Mouse (Mus musculus) CH12.LX (cell line): ENCODE measurements around the gene Inpp4b. TPM values are rescaled to one million over a fixed set of nuclear protein-coding genes. Genes with fewer than 3 reads are reported as not detected.

ENCODE experiments used
- DNase-seq: peaks from one replicate; pipeline ENCODE4 v3.0.0-alpha.2; 2013; ENCODE audit errors: extremely low read depth
- H3K27ac ChIP-seq: 2 replicates; pipeline ENCODE4 v1.5.1; 2012; ENCODE audit warnings: low read depth, mild to moderate bottlenecking, control low read depth, moderate library complexity; ENCODE audit not compliant: insufficient read depth
- H3K27me3 ChIP-seq: replicated peaks from 2 replicates; pipeline ENCODE3; 2012; ENCODE audit warnings: inconsistent platforms
- H3K36me3 ChIP-seq, 2 experiments: replicated peaks in 1 of 2; 2 replicates each; pipeline versions ENCODE3 to v1.6.1; 2012; ENCODE audit warnings: inconsistent platforms in 1 of 2, low read length in 1 of 2, mild to moderate bottlenecking in 1 of 2, mixed read lengths in 1 of 2, moderate library complexity in 1 of 2; ENCODE audit not compliant: control insufficient read depth in 1 of 2, insufficient read depth in 1 of 2
- H3K4me1 ChIP-seq, 2 experiments: 2 replicates each; pipeline ENCODE4 v1.6.1; 2012; ENCODE audit warnings: inconsistent platforms in 1 of 2, moderate library complexity in 1 of 2; ENCODE audit not compliant: insufficient read depth in 2 of 2, control insufficient read depth in 1 of 2
- H3K4me2 ChIP-seq: 2 replicates; pipeline ENCODE4 v1.6.1; 2012; ENCODE audit warnings: low read depth, mild to moderate bottlenecking, control low read depth; ENCODE audit not compliant: poor library complexity, insufficient read depth, severe bottlenecking
- H3K4me3 ChIP-seq, 3 experiments: fragments of 150-350 bp in 1 of 3; sonication (generic) in 1 of 3; replicated peaks in 1 of 3; 2 replicates each; pipeline versions ENCODE3 to v1.5.1; 2011 to 2012; ENCODE audit warnings: low read depth in 2 of 3, low read length in 2 of 3, mild to moderate bottlenecking in 2 of 3, moderate library complexity in 2 of 3, control low read depth in 1 of 3, improper control_type of control experiment in 1 of 3, inconsistent platforms in 1 of 3, mixed read lengths in 1 of 3; ENCODE audit not compliant: poor library complexity in 1 of 3
- H3K79me2 ChIP-seq: replicated peaks from 2 replicates; pipeline ENCODE4 v1.6.1; 2012; ENCODE audit warnings: mild to moderate bottlenecking, moderate library complexity; ENCODE audit not compliant: control insufficient read depth, poor library complexity, insufficient read depth, severe bottlenecking; ENCODE audit errors: extremely low read depth
- H3K9ac ChIP-seq: 2 replicates; pipeline ENCODE4 v1.6.1; 2012; ENCODE audit warnings: low read depth, mild to moderate bottlenecking, control low read depth, moderate library complexity; ENCODE audit not compliant: insufficient read depth
- H3K9me3 ChIP-seq: replicated peaks from 2 replicates; pipeline ENCODE3; 2012; ENCODE audit warnings: low read length, inconsistent platforms, mixed read lengths
- BHLHE40 ChIP-seq: IDR thresholded peaks from 2 replicates; pipeline ENCODE4 v1.6.1; 2011; ENCODE audit warnings: mild to moderate bottlenecking, low read depth, low read length, improper control_type of control experiment
- CHD2 ChIP-seq: IDR thresholded peaks from 2 replicates; pipeline ENCODE4 v1.6.1; 2011; ENCODE audit warnings: low read length, improper control_type of control experiment
- E2F4 ChIP-seq: IDR thresholded peaks from 2 replicates; pipeline ENCODE4 v1.6.1; 2011; ENCODE audit warnings: low read depth, low read length, improper control_type of control experiment; ENCODE audit not compliant: insufficient replicate concordance
- EP300 ChIP-seq: IDR thresholded peaks from 2 replicates; pipeline ENCODE4 v1.6.1; 2011; ENCODE audit warnings: low read length, improper control_type of control experiment
- ETS1 ChIP-seq: conservative IDR thresholded peaks from 2 replicates; pipeline ENCODE4 v1.6.1; 2012; ENCODE audit warnings: low read depth, mild to moderate bottlenecking, inconsistent platforms, low read length, improper control_type of control experiment, moderate library complexity
- GABPA ChIP-seq: IDR thresholded peaks from 2 replicates; pipeline ENCODE4 v1.6.1; 2012; ENCODE audit warnings: low read depth, low read length, improper control_type of control experiment, inconsistent platforms; ENCODE audit not compliant: insufficient replicate concordance
- HCFC1 ChIP-seq: IDR thresholded peaks from 2 replicates; pipeline ENCODE4 v1.6.1; 2012; ENCODE audit warnings: low read depth, mild to moderate bottlenecking, inconsistent platforms, low read length, improper control_type of control experiment
- JUN ChIP-seq: IDR thresholded peaks from 2 replicates; pipeline ENCODE4 v1.6.1; 2011; ENCODE audit warnings: low read depth, mild to moderate bottlenecking, low read length, improper control_type of control experiment, moderate library complexity; ENCODE audit not compliant: insufficient read depth
- JUND ChIP-seq: conservative IDR thresholded peaks from 2 replicates; pipeline ENCODE4 v1.6.1; 2011; ENCODE audit warnings: low read depth, low read length, improper control_type of control experiment
- MAFK ChIP-seq: IDR thresholded peaks from 2 replicates; pipeline ENCODE4 v1.6.1; 2011; ENCODE audit warnings: low read length, improper control_type of control experiment; ENCODE audit not compliant: insufficient replicate concordance
- NELFE ChIP-seq: IDR thresholded peaks from 2 replicates; pipeline ENCODE4 v1.6.1; 2011; ENCODE audit warnings: low read depth, low read length, improper control_type of control experiment
- NRF1 ChIP-seq: IDR thresholded peaks from 2 replicates; pipeline ENCODE4 v1.6.1; 2014; ENCODE audit warnings: low read depth, mild to moderate bottlenecking, inconsistent platforms, low read length, improper control_type of control experiment, moderate library complexity
- PAX5 ChIP-seq: IDR thresholded peaks from 2 replicates; pipeline ENCODE4 v1.6.1; 2012; ENCODE audit warnings: low read length, inconsistent platforms, mixed read lengths
- POLR2AphosphoS2 ChIP-seq: IDR thresholded peaks from 2 replicates; pipeline ENCODE4 v1.6.1; 2011; ENCODE audit warnings: low read depth, low read length, improper control_type of control experiment
- RAD21 ChIP-seq: IDR thresholded peaks from 2 replicates; pipeline ENCODE4 v1.6.1; 2011; ENCODE audit warnings: low read depth, mild to moderate bottlenecking, low read length, improper control_type of control experiment, moderate library complexity
- SIN3A ChIP-seq: IDR thresholded peaks from 2 replicates; pipeline ENCODE4 v1.6.1; 2012; ENCODE audit warnings: low read length, improper control_type of control experiment, inconsistent platforms
- TCF12 ChIP-seq: IDR thresholded peaks from 2 replicates; pipeline ENCODE4 v1.6.1; 2014; ENCODE audit warnings: low read depth, mild to moderate bottlenecking, inconsistent platforms, low read length, improper control_type of control experiment
- UBTF ChIP-seq: IDR thresholded peaks from 2 replicates; pipeline ENCODE4 v1.6.1; 2012; ENCODE audit warnings: low read depth, mild to moderate bottlenecking, inconsistent platforms, low read length, improper control_type of control experiment, moderate library complexity
- USF1 ChIP-seq: IDR thresholded peaks from 2 replicates; pipeline ENCODE4 v1.6.1; 2014; ENCODE audit warnings: low read depth, mild to moderate bottlenecking, inconsistent platforms, low read length, improper control_type of control experiment
- ZNF384 ChIP-seq: IDR thresholded peaks from 2 replicates; pipeline ENCODE4 v1.6.1; 2012; ENCODE audit warnings: low read depth, low read length, improper control_type of control experiment, inconsistent platforms
- dilution Hi-C: fragments of 300-500 bp; cut with MboI; formaldehyde crosslinking; loops from 2 replicates; pipeline ENCODE4 v1.14.3; 2020; ENCODE audit warnings: low sequenced_read_pairs; ENCODE audit not compliant: extremely low pct_unique_long_range_greater_than_20kb, extremely low pct_ligation_motif_present
- in situ Hi-C: fragments of 300-500 bp; cut with MboI; formaldehyde crosslinking; loops from 3 replicates; pipeline ENCODE4 v1.14.3; 2019; ENCODE audit warnings: low sequenced_read_pairs, low pct_ligation_motif_present, low pct_unique_long_range_greater_than_20kb, mixed read lengths
- polyA plus RNA-seq: library from polyadenylated mRNA; unstranded; fragments of >175 nt; gene quantifications from 2 replicates; pipeline ENCODE4 v1.2.1, GENCODE M21; 2012; ENCODE audit warnings: low read depth; ENCODE audit not compliant: insufficient read length
- total RNA-seq, 2 experiments: library from RNA; depleted of rRNA; stranded (reverse); fragments of 300-350 nt in 1 of 2; fragments of >200 nt in 1 of 2; gene quantifications; 2 replicates each; pipeline ENCODE4 v1.2.3; 2012 to 2014

Inpp4b gene
- total and polyA plus RNA-seq, 3 experiments: 3.0 to 4.9 (median 3.4) TPM

DNA sequence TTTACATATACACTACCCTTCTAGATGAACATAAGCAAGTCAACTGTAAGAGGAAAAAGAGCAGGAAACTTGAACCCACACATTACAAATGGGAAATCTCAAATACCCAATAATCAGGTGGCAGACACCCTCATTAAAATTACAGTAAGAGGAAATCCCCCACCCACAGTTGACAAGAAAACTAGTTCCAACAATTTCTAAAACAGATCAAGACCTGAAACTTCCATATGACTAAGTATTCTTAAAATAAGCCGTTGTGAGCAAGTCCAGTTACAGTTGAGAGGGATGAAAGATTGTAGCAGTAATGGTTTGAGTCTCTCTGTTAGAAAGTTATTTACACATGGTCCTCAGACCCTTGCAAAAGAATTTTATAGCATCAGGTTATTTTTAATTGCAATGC, 480.8 kb downstream of the Inpp4b start (continued):
- TF ChIP-seq UBTF (no peak), MAFK (0 out of 2 replicates have a peak, but pooled peaks have one; percentile 35), PAX5 (no peak), USF1 (no peak)

DNA sequence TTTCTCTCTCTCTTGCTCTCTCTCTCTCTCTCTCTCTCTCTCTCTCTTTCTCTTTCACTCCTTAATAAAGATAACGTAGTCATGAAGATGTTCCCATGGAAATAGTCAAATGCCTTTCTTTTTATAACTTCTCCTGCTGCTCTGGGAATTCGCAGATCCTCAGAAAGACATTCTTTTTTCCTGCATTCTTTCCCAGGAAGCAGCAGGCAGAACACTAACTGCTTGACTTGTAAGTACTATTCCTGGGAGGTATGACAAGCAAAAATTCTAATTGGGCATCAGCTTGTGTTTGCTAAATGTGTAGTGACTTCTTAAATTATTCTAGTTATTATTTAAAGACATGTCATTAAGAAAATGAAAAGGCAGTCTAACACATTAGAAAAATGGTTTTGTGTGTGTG, 482.6 kb downstream of the Inpp4b start:
- in situ Hi-C loops: loop anchor here (25.0 kb wide), 1 partner anchor 763 kb away; no protein-coding TSS in a partner anchor
- Histone ChIP-seq H3K27ac (no peak overlapping the region), H3K27me3 (no peaks in the 10 kb centered on the region), H3K9ac (no peak overlapping the region), H3K79me2 (no peaks in the 10 kb centered on the region), H3K4me2 (no peak overlapping the region), H3K4me1 (peaks cover 6 to 26% of the 10 kb centered on the region in 2 experiments), H3K9me3 (no peaks in the 10 kb centered on the region), H3K4me3 (no peak overlapping the region), H3K36me3 (no peaks in the 10 kb centered on the region)
- no peak for DNase-seq
- no peak for TF ChIP-seq NELFE
- no peak for TF ChIP-seq CHD2
- no peak for TF ChIP-seq BHLHE40
- no peak for TF ChIP-seq EP300
- no peak for TF ChIP-seq NRF1
- TF ChIP-seq PAX5: no peak
- no peak for TF ChIP-seq POLR2AphosphoS2
- TF ChIP-seq SIN3A: no peak
- TF ChIP-seq RAD21: no peak
- TF ChIP-seq HCFC1: no peak
- TF ChIP-seq ZNF384: no peak
- no peak for TF ChIP-seq TCF12
- TF ChIP-seq E2F4: no peak
- TF ChIP-seq ETS1: no peak
- no peak for TF ChIP-seq MAFK
- no peak for TF ChIP-seq JUN
- dilution Hi-C loops: no loop called here

DNA sequence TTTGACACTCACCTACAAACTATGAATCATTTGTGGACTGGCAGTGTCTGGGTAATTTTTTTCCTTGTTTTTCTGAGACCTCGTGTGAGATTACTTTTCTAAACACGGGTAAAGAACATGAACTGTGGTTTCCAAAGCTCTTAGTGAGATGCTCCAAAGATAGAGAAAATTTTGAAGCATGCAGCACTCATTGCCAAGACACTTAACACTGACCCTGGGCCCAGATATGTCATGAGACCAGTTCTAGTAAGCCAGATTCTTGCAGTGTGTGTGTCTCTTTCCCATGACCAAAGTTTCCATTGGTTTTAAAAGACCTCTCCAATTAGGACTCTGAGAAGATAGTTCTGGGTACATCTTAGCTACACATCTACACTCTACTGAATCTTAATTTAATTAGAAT, 484.1 kb downstream of the Inpp4b start:
- Histone ChIP-seq H3K9ac (no peak overlapping the region), H3K27me3 (no peaks in the 10 kb centered on the region), H3K4me1 (peaks cover 6 to 29% of the 10 kb centered on the region in 2 experiments), H3K36me3 (no peaks in the 10 kb centered on the region), H3K27ac (no peak overlapping the region), H3K79me2 (no peaks in the 10 kb centered on the region), H3K4me3 (no peak overlapping the region), H3K4me2 (no peak overlapping the region), H3K9me3 (no peaks in the 10 kb centered on the region)
- dilution Hi-C loops: no loop called here
- in situ Hi-C loops: no loop called here
- no peak for TF ChIP-seq JUN
- no peak for TF ChIP-seq JUND
- no peak for TF ChIP-seq GABPA
- no peak for TF ChIP-seq TCF12
- DNase-seq: no peak
